Mouse (Mus musculus) kidney, adult 11 months (tissue): ENCODE data around the gene Gria3.

Source experiments
- DNase-seq: peaks from one replicate; pipeline ENCODE4 v3.0.0; 2022

Gene Gria3

GRCm38 (mm10) chrX:41400058-41400904, at the start of gene Gria3:
TSS of gene Gria3 (plus strand) at chrX:41400854.
- no peak for DNase-seq

- no peak for DNase-seq
Observed at GRCm38 (mm10) chrX:41387086-41387485, 13.6 kb upstream of the Gria3 start.

- no peak for DNase-seq
Observed at GRCm38 (mm10) chrX:41389079-41389478, 11.6 kb upstream of the Gria3 start.

- DNase-seq, result no peak
Observed at GRCm38 (mm10) chrX:41398482-41398881, 2.2 kb upstream of the Gria3 start.

GRCm38 (mm10) chrX:41401186-41401585, 532 bp downstream of the Gria3 start:
- DNase-seq, result no peak

GRCm38 (mm10) chrX:41401590-41402240, 1.1 kb downstream of the Gria3 start:
- peak; percentile 18 for DNase-seq

- DNase-seq, result no peak
Observed at GRCm38 (mm10) chrX:41402656-41403055, 2.0 kb downstream of the Gria3 start.

- DNase-seq, result no peak
Observed at GRCm38 (mm10) chrX:41406288-41406687, 5.6 kb downstream of the Gria3 start.

GRCm38 (mm10) chrX:41409791-41410190, 9.1 kb downstream of the Gria3 start:
- no peak for DNase-seq

- no peak for DNase-seq
Observed at GRCm38 (mm10) chrX:41425651-41426050, 25.0 kb downstream of the Gria3 start.

- DNase-seq, result no peak
Observed at GRCm38 (mm10) chrX:41428011-41428410, 27.4 kb downstream of the Gria3 start.

- no peak for DNase-seq
Observed at GRCm38 (mm10) chrX:41435541-41435940, 34.9 kb downstream of the Gria3 start.

GRCm38 (mm10) chrX:41438841-41439240, 38.2 kb downstream of the Gria3 start:
- no peak for DNase-seq

GRCm38 (mm10) chrX:41448876-41449275, 48.2 kb downstream of the Gria3 start:
- no peak for DNase-seq

- DNase-seq, result no peak
Observed at GRCm38 (mm10) chrX:41477486-41477885, 76.8 kb downstream of the Gria3 start.

GRCm38 (mm10) chrX:41496528-41496927, 95.9 kb downstream of the Gria3 start:
- DNase-seq, result no peak

GRCm38 (mm10) chrX:41505371-41505770, 104.7 kb downstream of the Gria3 start:
- no peak for DNase-seq

- no peak for DNase-seq
Observed at GRCm38 (mm10) chrX:41507959-41508358, 107.3 kb downstream of the Gria3 start.

GRCm38 (mm10) chrX:41514982-41515381, 114.3 kb downstream of the Gria3 start:
- no peak for DNase-seq

- DNase-seq, result no peak
Observed at GRCm38 (mm10) chrX:41532511-41532910, 131.9 kb downstream of the Gria3 start.

GRCm38 (mm10) chrX:41535886-41536285, 135.2 kb downstream of the Gria3 start:
- no peak for DNase-seq

GRCm38 (mm10) chrX:41562296-41563060, 161.8 kb downstream of the Gria3 start:
- DNase-seq, result peak; percentile 71

GRCm38 (mm10) chrX:41564898-41565297, 164.2 kb downstream of the Gria3 start:
- DNase-seq, result no peak

- DNase-seq, result no peak
Observed at GRCm38 (mm10) chrX:41573079-41573478, 172.4 kb downstream of the Gria3 start.
